8 mouse cellular contexts compared by ENCODE assay signal in the genomic region with DNA sequence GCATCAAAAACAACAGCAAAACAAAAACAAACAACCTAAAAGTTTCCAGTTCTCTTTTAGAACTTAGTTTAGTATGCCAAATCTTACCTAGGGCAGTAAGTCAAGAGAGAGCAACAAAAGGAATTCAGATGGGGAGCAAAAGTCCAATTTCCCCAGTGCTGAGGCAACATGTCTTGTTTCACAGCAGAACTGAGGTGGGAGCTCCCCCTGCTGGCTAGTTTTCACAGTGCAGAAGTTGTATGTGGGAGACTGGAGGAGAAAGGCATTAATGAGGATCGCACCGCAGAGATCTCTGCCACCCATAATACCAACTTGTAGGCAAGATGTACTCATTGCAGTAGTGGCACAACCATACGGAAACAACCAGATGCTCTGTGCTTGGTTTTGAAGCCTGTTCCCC. TPM values are rescaled to one million over a fixed set of nuclear protein-coding genes. Genes with fewer than 3 reads are reported as not detected.
DNase-seq lines count a peak whose midpoint lies in the region; ATAC-seq and TF ChIP-seq lines count a peak whose summit lies in the region.

No protein-coding gene starts in this region.

- H3K4me3 ChIP-seq in liver, embryonic 12.5 days: no peak overlapping the region
- H3K4me3 ChIP-seq in thymus, adult 2 months (ENCODE audit: control insufficient read depth, insufficient read depth, low read length): no peak overlapping the region

- 63% methylated on average over 3 of the region's 3 CpGs for WGBS in liver, embryonic 12.5 days (ENCODE audit: insufficient replicate concordance)
- WGBS in thymus, adult 2 months: 51% methylated on average over 3 of the region's 3 CpGs

- ATAC-seq in liver, embryonic 12.5 days: no peak

- no peak overlapping the region for H3K9ac ChIP-seq in liver, embryonic 12.5 days

- H3K4me2 ChIP-seq in liver, embryonic 12.5 days: no peak overlapping the region

- H3K4me1 ChIP-seq in liver, embryonic 12.5 days: no peaks in the 10 kb centered on the region
- no peaks in the 10 kb centered on the region for H3K4me1 ChIP-seq in thymus, adult 2 months (replicated peaks; ENCODE audit: control insufficient read depth, insufficient read depth, low read length)

- intact Hi-C loops in left cerebral cortex, postnatal 25 days (cut with DNase I): loop anchor here (2.0 to 10.0 kb wide), 4 partner anchors 101 to 384 kb away; partner anchors contain the start of gene Gm9964

- no peaks in the 10 kb centered on the region for H3K27me3 ChIP-seq in liver, embryonic 12.5 days (replicated peaks)
- no peaks in the 10 kb centered on the region for H3K27me3 ChIP-seq in thymus, adult 2 months (ENCODE audit: control insufficient read depth, insufficient read depth, low read length)

- H3K36me3 ChIP-seq in liver, embryonic 12.5 days: peaks cover 11% of the 10 kb centered on the region; the same call in 1 of the 2 replicates
- H3K36me3 ChIP-seq in thymus, adult 2 months (ENCODE audit: control insufficient read depth, insufficient read depth, low read length): no peaks in the 10 kb centered on the region

- H3K27ac ChIP-seq in liver, embryonic 12.5 days: no peak overlapping the region
- no peak overlapping the region for H3K27ac ChIP-seq in thymus, adult 2 months (ENCODE audit: control insufficient read depth, insufficient read depth, low read length)

- DNase-seq in liver: peak; percentile 84
- DNase-seq in brain, adult 2 months (ENCODE audit: low read depth, low spot score): peak; percentile 93
- peak; percentile 62 for DNase-seq in fibroblast of lung, adult 2 months (ENCODE audit: low read depth)
- DNase-seq in induced T-regulatory cell, adult 2 months (ENCODE audit: low read depth): peak; percentile 91
- DNase-seq in left cerebral cortex, postnatal 25 days (ENCODE audit: low spot score in 2 of 2): peak; percentile 83 to 88
- DNase-seq in ovary, adult 18-20 months (ENCODE audit: low spot score): peak; percentile 45
- peak; percentile 88 for DNase-seq in thymus, adult 2 months

- TF ChIP-seq CTCF in thymus, adult 2 months (IDR thresholded peaks at IDR 0.05; ENCODE audit: borderline replicate concordance, control insufficient read depth, extremely low read depth, insufficient read depth, low read length, poor library complexity): no peak

- H3K9me3 ChIP-seq in liver, embryonic 12.5 days (replicated peaks): no peaks in the 10 kb centered on the region

- no peak for TF ChIP-seq POLR2A in thymus, adult 2 months (IDR thresholded peaks at IDR 0.05; ENCODE audit: control insufficient read depth, extremely low read depth, insufficient read depth, low read length, poor library complexity)

RNA-seq across cellular contexts. Expression of gene Nf1, which starts 58.8 kb away (rescaled TPM):
- 2.3 and 2.5 TPM in 2 replicates for polyA plus RNA-seq in liver, embryonic 12.5 days (2016; fragmentation: Nextera tagmentation; extraction: Ambion mirVana)
- 100 to 1,000 TPM; 119 to 124 TPM for total RNA-seq in left cerebral cortex, postnatal 25 days (2021)
- 6.9 and 8.2 TPM in 2 replicates for polyA plus RNA-seq in thymus, adult 2 months (2012; rRNA removed)
